Mouse (Mus musculus) ES-E14 (cell line): Measurements from ENCODE around the gene Arv1.

Experiments used
- CHD2 ChIP-seq: IDR thresholded peaks from 2 replicates; pipeline ENCODE4 v1.6.1; 2014; ENCODE audit warnings: mild to moderate bottlenecking, low read depth, low read length, inconsistent platforms
- HCFC1 ChIP-seq: IDR thresholded peaks from 2 replicates; pipeline ENCODE4 v1.6.1; 2012; ENCODE audit warnings: low read length, inconsistent platforms, borderline replicate concordance; ENCODE audit not compliant: insufficient read depth
- ZNF384 ChIP-seq: IDR thresholded peaks from 2 replicates; pipeline ENCODE4 v1.6.1; 2012; ENCODE audit warnings: low read depth, low read length, inconsistent platforms

DNA sequence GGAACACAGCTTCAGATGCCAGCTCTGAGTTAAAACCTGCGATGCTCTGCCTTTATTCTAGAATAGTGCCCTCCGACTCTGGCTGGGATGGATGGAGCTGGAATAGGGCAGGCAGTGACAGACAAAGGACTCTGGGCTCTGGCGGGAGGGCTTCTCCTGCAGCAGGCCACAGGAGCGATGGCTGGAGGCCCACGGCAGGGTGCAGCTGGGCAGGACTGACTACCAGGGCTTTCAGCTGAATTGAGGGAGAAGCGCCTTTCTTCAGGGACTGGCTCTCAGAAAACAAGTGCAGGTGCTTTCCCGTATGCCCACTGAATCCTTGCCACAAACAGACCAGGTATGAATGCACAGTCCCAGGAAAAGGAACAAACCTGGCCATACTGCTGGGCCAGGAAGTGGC, 44.9 kb upstream of the Arv1 start:
- TF ChIP-seq HCFC1 (no peak), ZNF384 (no peak), CHD2 (no peak)
